Mouse (Mus musculus) layer of hippocampus, adult 2 months (tissue): ENCODE data around the gene Cenpj. TPM values are rescaled to one million over a fixed set of nuclear protein-coding genes. Genes with fewer than 3 reads are reported as not detected.
A peak's percentile ranks its signal among the peaks of the same experiment; 100 is the strongest.

ENCODE experiments used
- DNase-seq, 2 experiments: peaks; one replicate each; pipeline ENCODE4 v3.0.0; 2022; ENCODE audit warnings: low spot score in 2 of 2
- H3K27ac ChIP-seq: fragments of 200-600 bp; 2 replicates; pipeline ENCODE4 v1.8.1; 2022
- H3K4me3 ChIP-seq: fragments of 200-600 bp; 2 replicates; pipeline ENCODE4 v1.8.1; 2022; ENCODE audit warnings: mild to moderate bottlenecking
- CTCF ChIP-seq: fragments of 200-600 bp; conservative IDR thresholded peaks from 2 replicates; pipeline ENCODE4 v1.8.1; 2022; ENCODE audit warnings: antibody characterized with exemption, mild to moderate bottlenecking, moderate library complexity
- long read RNA-seq, 2 experiments: library from polyadenylated mRNA; stranded (forward); transcript quantifications; one replicate each; pipeline ENCODE4 v2.0.0; 2021; ENCODE audit warnings: borderline mapping rate in 2 of 2
- total RNA-seq, 2 experiments: library from RNA; stranded (reverse); gene quantifications; 2 replicates each; pipeline ENCODE4 v1.2.3; 2021

Cenpj gene
- total RNA-seq = 1 to 10 TPM; 3.5 to 3.6 TPM
- long read RNA-seq, experiment 1, partial matches to known transcripts = 0 of 1 reads
- long read RNA-seq, experiment 1, other reads (novel, unspliced or antisense) = 1 of 1 reads
- long read RNA-seq, experiment 2, partial matches to known transcripts = 3 of 6 reads
- long read RNA-seq, experiment 2, other reads (novel, unspliced or antisense) = 3 of 6 reads

- 0 out of 2 replicates have a peak, but pooled peaks have one; percentile 9 for TF ChIP-seq CTCF
- Histone ChIP-seq H3K27ac (peak within 1 kb of the TSS; percentile 33; the same call in 1 of the 2 replicates), H3K4me3 (peak within 1 kb of the TSS; percentile 74)
- peak; percentile 43 to 50 for DNase-seq
Observed at GRCm38 (mm10) chr14:56575416-56575815, at the start of gene Cenpj, which contains the start of gene Parp4. Gene Cenpj (minus strand): TSS chr14:56575425. Gene Parp4 (plus strand): TSS chr14:56575619.

- no peak for TF ChIP-seq CTCF
- Histone ChIP-seq H3K4me3 (no peak overlapping the region), H3K27ac (no peak overlapping the region)
- no peak for DNase-seq
Observed at GRCm38 (mm10) chr14:56620425-56620824, 45.2 kb upstream of the Cenpj start.

GRCm38 (mm10) chr14:56617470-56617869, 42.2 kb upstream of the Cenpj start:
- no peak for DNase-seq
- no peak overlapping the region for H3K4me3 ChIP-seq
- TF ChIP-seq CTCF = no peak
- no peak overlapping the region for H3K27ac ChIP-seq

GRCm38 (mm10) chr14:56613212-56613611, 38.0 kb upstream of the Cenpj start:
- DNase-seq = no peak
- Histone ChIP-seq H3K27ac (no peak overlapping the region), H3K4me3 (no peak overlapping the region)
- TF ChIP-seq CTCF = no peak

GRCm38 (mm10) chr14:56605136-56605535, 29.9 kb upstream of the Cenpj start:
- no peak for TF ChIP-seq CTCF
- DNase-seq = no peak
- Histone ChIP-seq H3K4me3 (no peak overlapping the region), H3K27ac (no peak overlapping the region)

- TF ChIP-seq CTCF = no peak
- Histone ChIP-seq H3K4me3 (no peak overlapping the region), H3K27ac (no peak overlapping the region)
- no peak for DNase-seq
Observed at GRCm38 (mm10) chr14:56604438-56604837, 29.2 kb upstream of the Cenpj start.

- TF ChIP-seq CTCF = no peak
- Histone ChIP-seq H3K27ac (no peak overlapping the region), H3K4me3 (no peak overlapping the region)
- peak in 1 of 2 experiments; percentile 13 for DNase-seq
Observed at GRCm38 (mm10) chr14:56602069-56602468, 26.8 kb upstream of the Cenpj start.

GRCm38 (mm10) chr14:56598759-56599158, 23.5 kb upstream of the Cenpj start:
- DNase-seq = peak in 1 of 2 experiments; percentile 32
- TF ChIP-seq CTCF = peak; percentile 75
- no peak overlapping the region for H3K27ac ChIP-seq
- no peak overlapping the region for H3K4me3 ChIP-seq

GRCm38 (mm10) chr14:56594811-56595210, 19.6 kb upstream of the Cenpj start:
- H3K27ac ChIP-seq = no peak overlapping the region
- no peak for TF ChIP-seq CTCF
- DNase-seq = no peak
- H3K4me3 ChIP-seq = no peak overlapping the region

GRCm38 (mm10) chr14:56592191-56592590, 17.0 kb upstream of the Cenpj start:
- H3K27ac ChIP-seq = no peak overlapping the region
- no peak for TF ChIP-seq CTCF
- DNase-seq = no peak

GRCm38 (mm10) chr14:56582294-56582693, 7.1 kb upstream of the Cenpj start:
- no peak overlapping the region for H3K27ac ChIP-seq
- no peak overlapping the region for H3K4me3 ChIP-seq
- no peak for DNase-seq
- TF ChIP-seq CTCF = no peak

More at GRCm38 (mm10) chr14:56592191-56592590, 17.0 kb upstream of the Cenpj start:
- H3K4me3 ChIP-seq = no peak overlapping the region

GRCm38 (mm10) chr14:56581117-56581516, 5.9 kb upstream of the Cenpj start:
- Histone ChIP-seq H3K27ac (no peak overlapping the region), H3K4me3 (no peak overlapping the region)
- TF ChIP-seq CTCF = no peak
- no peak for DNase-seq

GRCm38 (mm10) chr14:56579011-56579410, 3.8 kb upstream of the Cenpj start:
- no peak for DNase-seq
- Histone ChIP-seq H3K4me3 (no peak overlapping the region), H3K27ac (no peak overlapping the region)
- no peak for TF ChIP-seq CTCF
